Mouse (Mus musculus) liver, embryonic 14.5 days (tissue): Measurements from ENCODE around the gene Actr6.

Experiments
- CTCF ChIP-seq: IDR thresholded peaks from 2 replicates; pipeline ENCODE4 v1.5.1; 2016; ENCODE audit warnings: antibody characterized with exemption, low read depth, control low read depth
- EP300 ChIP-seq: IDR thresholded peaks from 2 replicates; pipeline ENCODE4 v1.6.1; 2016; ENCODE audit warnings: antibody characterized with exemption, low read depth

- TF ChIP-seq EP300 (no peak), CTCF (no peak)
These were observed 43.9 kb upstream of the Actr6 start for GRCm38 (mm10) chr10:89776029-89776428.
